Mouse (Mus musculus): ENCODE measurements around the gene Lrpprc.

Lrpprc gene

GRCm38 (mm10) chr17:84758971-84759370, 31.6 kb downstream of the Lrpprc start:
- no peak for DNase-seq (ENCODE audit: low spot score in 2 of 2)

- DNase-seq (ENCODE audit: low spot score in 2 of 2): no peak
Measured at GRCm38 (mm10) chr17:84758374-84758773, 32.2 kb downstream of the Lrpprc start.

GRCm38 (mm10) chr17:84756090-84756489, 34.5 kb downstream of the Lrpprc start:
- no peak for DNase-seq (ENCODE audit: low spot score in 2 of 2)

- no peak for DNase-seq (ENCODE audit: low spot score in 2 of 2)
Measured at GRCm38 (mm10) chr17:84753489-84753888, 37.1 kb downstream of the Lrpprc start.

- DNase-seq (ENCODE audit: low spot score in 2 of 2): no peak
Measured at GRCm38 (mm10) chr17:84752286-84752685, 38.3 kb downstream of the Lrpprc start.

GRCm38 (mm10) chr17:84751630-84752191, 38.9 kb downstream of the Lrpprc start:
- no peak for DNase-seq (ENCODE audit: low spot score in 2 of 2)

GRCm38 (mm10) chr17:84750130-84750529, 40.5 kb downstream of the Lrpprc start:
- no peak for DNase-seq (ENCODE audit: low spot score in 2 of 2)

GRCm38 (mm10) chr17:84749297-84749696, 41.3 kb downstream of the Lrpprc start:
- peak; percentile 32 to 52 for DNase-seq (ENCODE audit: low spot score in 2 of 2)

- no peak for DNase-seq (ENCODE audit: low spot score in 2 of 2)
Measured at GRCm38 (mm10) chr17:84748152-84748682, 42.4 kb downstream of the Lrpprc start.

- peak; percentile 66 to 68 for DNase-seq (ENCODE audit: low spot score in 2 of 2)
Measured at GRCm38 (mm10) chr17:84747212-84747611, 43.4 kb downstream of the Lrpprc start.

GRCm38 (mm10) chr17:84745001-84745400, 45.6 kb downstream of the Lrpprc start:
- DNase-seq (ENCODE audit: low spot score in 2 of 2): no peak

GRCm38 (mm10) chr17:84744256-84744655, 46.3 kb downstream of the Lrpprc start:
- no peak for DNase-seq (ENCODE audit: low spot score in 2 of 2)

- no peak for DNase-seq (ENCODE audit: low spot score in 2 of 2)
Measured at GRCm38 (mm10) chr17:84738073-84738797, 52.4 kb downstream of the Lrpprc start.

GRCm38 (mm10) chr17:84736719-84737118, 53.9 kb downstream of the Lrpprc start:
- DNase-seq (ENCODE audit: low spot score in 2 of 2): no peak

- DNase-seq (ENCODE audit: low spot score in 2 of 2): no peak
Measured at GRCm38 (mm10) chr17:84732612-84733011, 58.0 kb downstream of the Lrpprc start.

GRCm38 (mm10) chr17:84731361-84731760, 59.2 kb downstream of the Lrpprc start:
- no peak for DNase-seq (ENCODE audit: low spot score in 2 of 2)

- no peak for DNase-seq (ENCODE audit: low spot score in 2 of 2)
Measured at GRCm38 (mm10) chr17:84729140-84729539, 61.4 kb downstream of the Lrpprc start.

GRCm38 (mm10) chr17:84728201-84728911, 62.2 kb downstream of the Lrpprc start:
- DNase-seq (ENCODE audit: low spot score in 2 of 2): no peak

GRCm38 (mm10) chr17:84725163-84725562, 65.4 kb downstream of the Lrpprc start:
- DNase-seq (ENCODE audit: low spot score in 2 of 2): no peak

GRCm38 (mm10) chr17:84724028-84724427, 66.6 kb downstream of the Lrpprc start:
- DNase-seq (ENCODE audit: low spot score in 2 of 2): no peak

GRCm38 (mm10) chr17:84719105-84719504, 71.5 kb downstream of the Lrpprc start:
- DNase-seq (ENCODE audit: low spot score in 2 of 2): no peak

- DNase-seq (ENCODE audit: low spot score in 2 of 2): peak in 1 of 2 experiments; percentile 18
Measured at GRCm38 (mm10) chr17:84717416-84717815, 73.2 kb downstream of the Lrpprc start.

Data from right cerebral cortex, postnatal 10 days (tissue).